Mouse (Mus musculus) limb, embryonic 13.5 days (tissue): ENCODE measurements around the gene Naa10. TPM values are rescaled to one million over a fixed set of nuclear protein-coding genes. Genes with fewer than 3 reads are reported as not detected.

Experiments used
- ATAC-seq: fragments of 200-750 bp; cut with Nextera tagmentation; 2 replicates; pipeline ENCODE4 v1.8.0; 2017; ENCODE audit warnings: low read depth, moderate number of reproducible peaks, moderate TSS enrichment; ENCODE audit not compliant: low FRiP score
- H3K27ac ChIP-seq: fragments of 300-500 bp; sonication (generic); 2 replicates; pipeline ENCODE4 v1.5.1; 2015; ENCODE audit warnings: inconsistent platforms, mild to moderate bottlenecking, moderate library complexity
- H3K27me3 ChIP-seq: fragments of 300-500 bp; sonication (generic); 2 replicates; pipeline ENCODE4 v1.6.1; 2015; ENCODE audit warnings: mild to moderate bottlenecking, inconsistent platforms
- H3K36me3 ChIP-seq: fragments of 300-500 bp; sonication (generic); 2 replicates; pipeline ENCODE4 v1.6.1; 2015; ENCODE audit warnings: inconsistent platforms, mild to moderate bottlenecking, moderate library complexity
- H3K4me1 ChIP-seq: fragments of 300-500 bp; sonication (generic); 2 replicates; pipeline ENCODE4 v1.6.1; 2015; ENCODE audit warnings: inconsistent platforms
- H3K4me2 ChIP-seq: fragments of 300-500 bp; sonication (generic); replicated peaks from 2 replicates; pipeline ENCODE4 v1.6.1; 2015; ENCODE audit warnings: inconsistent platforms, mild to moderate bottlenecking, moderate library complexity
- H3K4me3 ChIP-seq: fragments of 300-500 bp; sonication (generic); 2 replicates; pipeline ENCODE4 v1.5.1; 2015; ENCODE audit warnings: moderate library complexity, mild to moderate bottlenecking, inconsistent platforms
- H3K9ac ChIP-seq: fragments of 300-500 bp; sonication (generic); 2 replicates; pipeline ENCODE4 v1.6.1; 2015; ENCODE audit warnings: mild to moderate bottlenecking, inconsistent platforms
- H3K9me3 ChIP-seq: fragments of 300-500 bp; sonication (generic); 2 replicates; pipeline ENCODE4 v1.6.1; 2016; ENCODE audit warnings: inconsistent platforms
- WGBS: fragments of 180-500 bp; shearing (Covaris S2); methylation state at CpG from one replicate; pipeline ENCODE4 v1.1.7; 2015; 5-methylcytosine and 5-hydroxymethylcytosine counted together
- polyA plus RNA-seq: library from polyadenylated mRNA; unstranded; fragments of >200 nt; fragmentation: Nextera tagmentation; extraction: Ambion mirVana; gene quantifications from 2 replicates; pipeline ENCODE4 v1.2.1, GENCODE M21; 2015

The Naa10 gene
- polyA plus RNA-seq, 1 experiment from 2014 or later: 138 TPM

DNA sequence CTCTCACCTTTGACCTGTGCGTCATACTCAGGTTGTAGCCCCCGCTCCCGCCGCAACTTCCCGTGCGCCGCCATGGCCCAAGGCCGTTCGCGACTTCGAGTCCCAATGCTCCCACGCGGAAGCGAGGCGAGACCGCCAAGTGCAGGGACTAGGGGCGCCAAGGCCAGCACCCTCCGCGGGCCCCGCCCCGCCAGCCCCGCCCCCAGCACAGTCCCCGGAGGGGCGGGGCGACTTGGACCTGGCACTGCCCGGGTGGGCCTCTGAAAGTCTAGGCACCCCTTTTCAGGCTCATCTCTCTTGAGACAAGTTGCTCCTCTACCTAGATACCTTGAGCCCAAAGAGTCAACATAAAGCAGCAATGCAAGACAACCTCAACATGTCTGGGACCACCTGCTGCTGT, 10.6 kb downstream of the Naa10 start:
- Histone ChIP-seq H3K27me3 (peaks cover 17% of the 10 kb centered on the region), H3K9ac (no peak overlapping the region), H3K27ac (no peak overlapping the region), H3K4me1 (no peaks in the 10 kb centered on the region), H3K4me3 (peak overlapping the region; percentile 10; the same call in 1 of the 2 replicates), H3K36me3 (0 out of 2 replicates have a peak, but pooled peaks cover 3% of the 10 kb centered on the region), H3K9me3 (no peaks in the 10 kb centered on the region), H3K4me2 (peak overlapping the region; percentile 49)
- no peak for ATAC-seq
- 9% methylated on average over 26 of the region's 26 CpGs for WGBS

DNA sequence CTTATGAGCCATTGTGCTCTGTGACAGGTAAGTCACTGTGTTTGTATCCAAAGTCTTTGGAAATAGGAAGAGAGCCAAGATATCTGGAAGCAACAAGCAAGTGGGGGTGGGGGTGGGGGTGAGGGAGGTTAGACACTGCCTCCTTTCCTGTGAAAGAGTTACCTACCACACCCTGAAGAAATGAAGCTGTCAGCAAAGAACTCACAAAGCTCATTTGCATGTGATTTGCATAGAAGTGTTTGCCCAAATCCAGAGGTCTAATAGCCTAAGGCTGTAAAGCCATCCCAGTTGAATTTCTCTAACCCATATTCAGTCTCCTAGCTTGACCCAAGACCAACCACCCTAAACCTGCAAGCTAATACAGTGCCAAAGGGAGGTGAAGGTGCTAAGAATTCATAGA, 11.3 kb downstream of the Naa10 start:
- Histone ChIP-seq H3K4me3 (no peak overlapping the region), H3K36me3 (no peaks in the 10 kb centered on the region), H3K9me3 (no peaks in the 10 kb centered on the region), H3K9ac (no peak overlapping the region), H3K27me3 (peaks cover 17% of the 10 kb centered on the region), H3K27ac (no peak overlapping the region), H3K4me2 (no peak overlapping the region), H3K4me1 (no peaks in the 10 kb centered on the region)
- no peak for ATAC-seq

DNA sequence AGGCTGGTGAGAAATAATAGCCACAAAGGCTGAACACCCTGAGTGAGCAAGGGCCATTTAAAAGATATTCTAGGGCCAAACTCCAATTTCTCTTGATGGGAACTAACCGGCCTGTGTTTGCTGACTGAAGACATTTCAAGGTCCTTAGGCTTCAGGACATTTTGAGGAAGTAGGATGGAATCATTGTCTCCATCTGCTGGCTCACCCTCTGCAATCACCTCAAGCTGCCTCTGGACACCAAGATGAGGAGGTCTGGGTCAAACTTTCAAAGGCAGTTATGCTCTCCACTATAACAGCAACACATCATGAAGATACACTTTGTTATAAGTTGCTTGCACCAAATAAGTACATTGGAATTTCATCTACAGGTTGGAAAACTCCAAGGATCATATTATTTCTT, 11.7 kb downstream of the Naa10 start:
- WGBS: 100% methylated on average over 1 of the region's 1 CpGs

DNA sequence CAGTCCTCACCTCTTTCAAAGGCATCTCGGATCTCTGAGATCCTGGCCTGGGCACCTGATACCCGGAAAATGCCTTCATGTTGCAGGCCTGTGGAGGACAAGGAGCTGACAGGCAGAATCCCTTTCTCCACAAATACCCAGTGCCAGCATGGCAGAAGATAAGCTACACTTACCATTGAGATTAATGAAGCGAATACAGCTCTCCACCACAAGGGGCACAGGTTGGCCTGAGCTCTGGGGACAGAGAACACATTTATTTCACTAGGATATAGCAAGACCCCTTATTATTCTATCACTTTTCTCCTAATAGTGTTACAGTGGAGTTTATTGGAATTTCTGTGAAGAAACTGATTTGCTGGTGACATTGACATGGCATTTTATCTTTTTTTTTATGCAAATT, 23.8 kb downstream of the Naa10 start:
- Histone ChIP-seq H3K4me3 (no peak overlapping the region), H3K27me3 (no peaks in the 10 kb centered on the region), H3K4me2 (no peak overlapping the region), H3K36me3 (no peaks in the 10 kb centered on the region), H3K9ac (no peak overlapping the region), H3K27ac (no peak overlapping the region), H3K9me3 (no peaks in the 10 kb centered on the region), H3K4me1 (no peaks in the 10 kb centered on the region)
- 68% methylated on average over 3 of the region's 3 CpGs for WGBS
- ATAC-seq: no peak

More for the DNA sequence above, 11.7 kb downstream of the Naa10 start:
- H3K4me3 ChIP-seq: no peak overlapping the region
- no peaks in the 10 kb centered on the region for H3K4me1 ChIP-seq
- H3K9me3 ChIP-seq: no peaks in the 10 kb centered on the region
- ATAC-seq: no peak
- H3K9ac ChIP-seq: no peak overlapping the region
- H3K27ac ChIP-seq: no peak overlapping the region
- H3K27me3 ChIP-seq: peaks cover 17% of the 10 kb centered on the region
- no peaks in the 10 kb centered on the region for H3K36me3 ChIP-seq
- H3K4me2 ChIP-seq: no peak overlapping the region

DNA sequence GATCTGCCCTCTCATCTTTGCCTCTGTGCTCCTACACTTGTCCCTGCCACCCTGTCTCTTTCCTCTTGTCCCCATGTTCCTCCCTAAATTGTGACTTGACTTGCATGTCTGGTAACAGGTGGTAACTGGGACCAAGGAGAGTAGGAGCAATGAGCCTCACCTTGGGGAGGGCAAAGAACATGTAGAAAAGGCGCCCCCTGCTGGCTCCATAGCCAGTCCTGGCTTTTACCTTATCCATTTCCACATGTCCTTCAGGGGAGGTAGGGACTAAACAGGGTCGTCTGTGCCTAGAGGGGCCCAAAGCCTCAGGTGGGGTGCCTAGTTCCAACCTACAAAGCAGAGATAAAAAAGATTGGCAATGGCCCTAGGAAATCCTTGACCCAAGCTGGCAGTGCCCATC, 26.0 kb downstream of the Naa10 start, which contains the start of gene L1cam:
L1cam (minus strand) TSS at position 387 of the 400 bp plus-strand sequence.
- Histone ChIP-seq H3K4me2 (no peak within 1 kb of the TSS), H3K4me1 (no peaks in the 10 kb centered on the region), H3K27ac (no peak within 1 kb of the TSS), H3K27me3 (peaks cover 9% of the 10 kb centered on the region; the same call in 1 of the 2 replicates), H3K4me3 (no peak within 1 kb of the TSS), H3K9ac (no peak within 1 kb of the TSS), H3K36me3 (no peaks in the 10 kb centered on the region), H3K9me3 (no peaks in the 10 kb centered on the region)
- no peak for ATAC-seq
- 15% methylated on average over 2 of the region's 2 CpGs for WGBS

DNA sequence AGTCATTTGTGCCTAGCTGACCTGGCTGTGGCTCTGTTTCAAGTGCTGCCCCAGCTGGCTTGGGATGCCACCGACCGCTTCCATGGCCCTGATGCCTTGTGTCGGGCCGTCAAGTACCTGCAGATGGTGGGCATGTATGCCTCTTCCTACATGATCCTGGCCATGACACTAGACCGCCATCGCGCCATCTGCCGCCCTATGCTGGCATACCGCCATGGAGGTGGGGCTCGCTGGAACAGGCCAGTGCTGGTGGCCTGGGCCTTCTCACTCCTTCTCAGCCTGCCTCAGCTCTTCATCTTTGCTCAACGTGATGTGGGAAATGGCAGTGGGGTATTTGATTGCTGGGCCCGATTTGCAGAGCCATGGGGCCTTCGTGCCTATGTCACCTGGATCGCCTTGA, 28.9 kb downstream of the Naa10 start:
- H3K9me3 ChIP-seq: no peaks in the 10 kb centered on the region
- no peak overlapping the region for H3K4me3 ChIP-seq
- no peaks in the 10 kb centered on the region for H3K36me3 ChIP-seq
- no peak overlapping the region for H3K4me2 ChIP-seq
- no peak overlapping the region for H3K9ac ChIP-seq
- H3K27me3 ChIP-seq: peaks cover 9% of the 10 kb centered on the region; the same call in 1 of the 2 replicates
- WGBS: 91% methylated on average over 13 of the region's 14 CpGs
- no peak for ATAC-seq
- no peaks in the 10 kb centered on the region for H3K4me1 ChIP-seq
- no peak overlapping the region for H3K27ac ChIP-seq

DNA sequence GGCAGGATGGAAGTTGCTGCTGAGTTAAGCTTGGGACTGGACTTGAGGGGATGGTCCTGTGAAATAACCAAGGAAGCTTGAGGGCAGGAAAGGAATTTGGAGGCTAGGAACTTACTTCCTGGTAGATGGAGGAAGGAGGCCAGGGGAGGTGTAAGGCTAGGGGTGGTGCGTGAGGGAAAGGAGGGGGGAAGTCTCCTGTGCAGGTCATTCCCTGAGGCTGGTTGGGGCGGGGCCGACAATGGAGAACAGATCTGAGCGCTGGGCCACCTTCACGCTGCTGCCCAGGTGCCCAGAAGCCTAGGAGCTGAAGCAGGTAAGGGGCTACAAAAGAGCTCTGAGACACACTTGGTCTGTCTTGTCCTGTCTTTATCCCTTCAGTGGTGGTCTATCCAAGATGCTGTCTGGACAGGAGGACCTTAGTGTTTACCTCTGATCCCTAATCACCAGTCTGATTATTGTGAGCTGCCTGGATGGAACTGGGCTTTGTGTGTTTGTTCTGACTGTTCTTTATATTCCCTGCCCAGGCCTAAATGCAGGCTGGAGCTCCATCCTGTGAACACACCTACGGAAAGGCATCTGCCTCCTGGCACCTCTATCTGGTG, 30.1 kb downstream of the Naa10 start, which contains the start of gene Avpr2:
Avpr2 (plus strand) TSS at position 552 of the 602 bp plus-strand sequence.
- Histone ChIP-seq H3K36me3 (no peaks in the 10 kb centered on the region), H3K27me3 (peaks cover 9% of the 10 kb centered on the region; the same call in 1 of the 2 replicates), H3K4me3 (no peak within 1 kb of the TSS), H3K4me1 (no peaks in the 10 kb centered on the region), H3K9ac (no peak within 1 kb of the TSS), H3K27ac (no peak within 1 kb of the TSS), H3K9me3 (no peaks in the 10 kb centered on the region), H3K4me2 (no peak within 1 kb of the TSS)
- ATAC-seq: no peak
- 66% methylated on average over 6 of the region's 6 CpGs for WGBS

DNA sequence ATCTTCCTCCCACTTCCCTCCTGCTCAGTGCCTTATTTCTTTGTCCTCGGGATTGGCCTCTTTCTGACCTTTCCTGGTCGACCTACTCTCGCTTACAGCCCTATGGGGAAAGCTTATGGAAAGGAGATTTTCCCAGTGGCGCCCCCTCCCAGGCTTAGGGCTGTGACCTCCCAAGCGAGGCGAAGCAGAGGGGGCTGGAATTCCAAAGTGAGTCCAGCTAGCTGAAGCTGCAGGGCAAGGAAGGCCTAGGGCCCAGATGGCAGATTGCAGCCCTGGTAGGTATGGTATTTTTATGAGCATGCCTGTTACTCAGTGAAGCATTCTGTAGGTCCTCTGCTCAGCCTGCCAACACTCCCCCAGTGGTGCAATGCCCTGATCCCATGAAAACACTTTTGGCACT, 40.3 kb downstream of the Naa10 start:
- H3K27me3 ChIP-seq: peaks cover 25% of the 10 kb centered on the region
- no peak overlapping the region for H3K27ac ChIP-seq
- 0 out of 2 replicates have a peak, but pooled peaks cover 5% of the 10 kb centered on the region for H3K4me1 ChIP-seq
- ATAC-seq: no peak
- H3K36me3 ChIP-seq: no peaks in the 10 kb centered on the region
- H3K4me3 ChIP-seq: no peak overlapping the region
- no peaks in the 10 kb centered on the region for H3K9me3 ChIP-seq
- H3K4me2 ChIP-seq: peak overlapping the region; percentile 76
- WGBS: 23% methylated on average over 6 of the region's 6 CpGs
- H3K9ac ChIP-seq: no peak overlapping the region

DNA sequence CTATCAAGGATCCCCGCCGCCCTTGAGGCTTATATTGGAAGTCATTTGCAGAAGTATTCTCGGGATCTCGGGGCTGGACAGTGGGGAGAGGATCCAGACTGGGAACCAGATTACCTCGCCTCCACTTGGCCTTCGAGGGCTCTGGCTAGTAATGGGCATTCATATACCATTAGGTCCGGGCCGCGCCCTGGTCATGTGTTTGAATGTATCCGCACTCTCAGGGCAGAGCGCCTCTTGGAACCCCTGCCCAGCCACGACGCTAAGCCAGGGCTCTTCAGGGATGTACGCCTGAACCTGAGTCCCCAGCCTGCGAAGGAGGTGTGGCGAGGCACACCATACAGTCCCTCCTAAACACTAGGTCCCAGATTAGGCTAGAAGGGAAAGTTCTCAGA, 40.7 kb downstream of the Naa10 start:
- H3K9me3 ChIP-seq: no peaks in the 10 kb centered on the region
- WGBS: 20% methylated on average over 16 of the region's 16 CpGs
- H3K36me3 ChIP-seq: no peaks in the 10 kb centered on the region
- H3K4me2 ChIP-seq: peak overlapping the region; percentile 76
- H3K4me1 ChIP-seq: 0 out of 2 replicates have a peak, but pooled peaks cover 5% of the 10 kb centered on the region
- H3K9ac ChIP-seq: 0 out of 2 replicates have a peak overlapping the region, but pooled peaks have one; percentile 43
- peaks cover 25% of the 10 kb centered on the region for H3K27me3 ChIP-seq
- ATAC-seq: no peak
- no peak overlapping the region for H3K27ac ChIP-seq
- H3K4me3 ChIP-seq: peak overlapping the region; percentile 46

DNA sequence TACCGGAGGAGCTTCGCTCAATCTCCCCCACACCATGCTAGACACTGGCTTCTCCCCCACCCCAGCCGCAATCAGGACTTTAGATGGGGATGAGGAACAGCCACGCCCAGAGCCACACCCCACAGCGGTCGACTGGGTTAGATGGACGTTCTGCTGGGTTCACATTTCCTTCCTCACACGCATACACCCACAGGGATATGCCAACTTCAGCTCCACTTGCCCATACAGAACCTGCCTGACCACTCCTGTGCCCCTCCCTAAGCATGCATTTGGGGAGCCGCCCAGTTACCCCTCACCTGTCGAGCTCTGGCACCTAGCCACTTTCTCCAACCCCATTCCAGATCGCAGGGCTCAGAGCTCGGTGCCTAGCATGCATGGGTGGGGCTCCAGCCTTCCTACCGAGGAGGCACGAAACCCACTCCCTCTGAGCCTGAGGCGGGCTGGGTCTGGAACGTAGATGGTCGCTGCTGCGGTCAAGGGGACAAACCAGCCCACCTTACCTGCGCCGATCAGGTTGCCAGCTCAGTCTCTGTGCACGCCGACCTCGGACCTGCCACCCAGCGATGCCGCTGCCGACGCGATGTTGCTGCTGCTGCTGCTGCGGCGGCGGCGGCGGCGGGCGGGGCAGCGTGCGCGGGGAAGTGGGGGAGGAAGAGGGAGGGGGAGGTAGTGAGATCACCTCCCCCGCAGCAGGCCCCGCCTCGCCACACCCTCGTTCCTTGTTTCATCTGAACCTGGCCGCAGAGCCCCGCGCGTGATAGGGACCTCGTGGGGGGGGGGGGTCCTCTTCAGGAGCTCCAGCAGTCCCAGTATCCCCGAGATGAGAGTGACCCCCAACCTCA, 41.3 kb downstream of the Naa10 start:
- 18% methylated on average over 34 of the region's 48 CpGs for WGBS
- peak overlapping the region; percentile 43 for H3K9ac ChIP-seq
- ATAC-seq: no peak; the same call in 1 of the 2 replicates

DNA sequence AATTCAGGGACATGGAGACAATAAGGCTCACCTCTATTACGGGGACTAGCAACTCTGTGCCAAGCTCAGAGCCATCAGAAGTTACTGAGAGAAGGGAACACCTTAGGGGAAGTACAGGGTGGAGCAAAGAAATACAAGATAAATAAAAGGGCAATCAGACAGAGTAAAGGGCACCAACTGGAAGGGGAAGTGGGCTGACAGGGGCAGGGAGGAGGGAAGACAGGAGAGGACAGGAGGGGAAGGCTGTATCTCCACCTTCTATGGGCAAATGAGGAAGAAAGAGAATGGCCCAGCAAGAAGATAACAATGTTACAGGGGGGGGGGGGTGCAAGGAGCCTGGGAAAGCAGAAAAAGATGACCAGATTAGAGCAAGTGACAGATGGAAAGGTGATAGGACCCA, 44.7 kb downstream of the Naa10 start:
- H3K27me3 ChIP-seq: peaks cover 25% of the 10 kb centered on the region
- no peaks in the 10 kb centered on the region for H3K9me3 ChIP-seq
- H3K4me1 ChIP-seq: 0 out of 2 replicates have a peak, but pooled peaks cover 5% of the 10 kb centered on the region
- no peak overlapping the region for H3K9ac ChIP-seq
- 59% methylated on average over 1 of the region's 1 CpGs for WGBS
- no peak overlapping the region for H3K27ac ChIP-seq
- no peaks in the 10 kb centered on the region for H3K36me3 ChIP-seq
- no peak overlapping the region for H3K4me3 ChIP-seq
- no peak overlapping the region for H3K4me2 ChIP-seq
- no peak for ATAC-seq

More for the DNA sequence above, 41.3 kb downstream of the Naa10 start:
- Histone ChIP-seq H3K36me3 (no peaks in the 10 kb centered on the region), H3K4me3 (peak overlapping the region; percentile 46), H3K4me1 (0 out of 2 replicates have a peak, but pooled peaks cover 5% of the 10 kb centered on the region), H3K4me2 (peak overlapping the region; percentile 76), H3K9me3 (no peaks in the 10 kb centered on the region), H3K27me3 (peaks cover 25% of the 10 kb centered on the region), H3K27ac (no peak overlapping the region)

DNA sequence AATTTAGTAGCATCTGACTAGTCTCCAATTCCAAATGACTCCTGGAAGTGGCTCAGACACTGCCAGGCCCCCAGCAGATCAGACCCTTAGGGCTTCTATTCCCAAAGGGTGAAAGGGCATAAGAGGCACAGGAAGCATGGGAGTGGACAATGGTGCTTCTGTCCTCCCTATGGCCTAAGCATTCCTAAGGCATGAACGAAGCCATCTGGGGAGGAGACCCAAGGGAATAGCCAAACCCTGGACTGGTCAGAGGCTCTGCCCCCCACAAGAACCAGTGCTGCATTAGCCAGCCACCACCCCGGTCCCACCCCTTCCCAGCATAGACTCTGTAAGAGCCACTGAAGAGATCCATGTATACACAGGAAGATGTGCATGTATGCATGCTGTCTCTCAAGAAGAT, 45.9 kb downstream of the Naa10 start:
- no peaks in the 10 kb centered on the region for H3K36me3 ChIP-seq
- H3K9me3 ChIP-seq: no peaks in the 10 kb centered on the region
- ATAC-seq: no peak
- no peak overlapping the region for H3K4me3 ChIP-seq
- WGBS: 65% methylated on average over 2 of the region's 2 CpGs
- H3K27ac ChIP-seq: no peak overlapping the region
- H3K9ac ChIP-seq: no peak overlapping the region
- no peaks in the 10 kb centered on the region for H3K4me1 ChIP-seq
- H3K4me2 ChIP-seq: no peak overlapping the region
- peaks cover 24% of the 10 kb centered on the region for H3K27me3 ChIP-seq
